Mouse (Mus musculus): ENCODE measurements around the gene M1ap. TPM values are rescaled to one million over a fixed set of nuclear protein-coding genes. Genes with fewer than 3 reads are reported as not detected.

The M1ap gene
- total and polyA plus RNA-seq, 3 experiments, result 6.2 to 6.3 TPM; not detected in 1

- no peak overlapping the region for H3K27ac ChIP-seq (ENCODE audit: control insufficient read depth, low read depth, low read length)
- H3K36me3 ChIP-seq (ENCODE audit: control insufficient read depth in 1 of 2, insufficient read depth in 2 of 2, low read length in 2 of 2), result peaks cover 0 to 32% of the 10 kb centered on the region in 2 experiments; a peak in 2 of 4 replicates
- H3K4me3 ChIP-seq (ENCODE audit: control insufficient read depth in 1 of 2, insufficient read depth in 1 of 2, low read depth in 2 of 2, low read length in 2 of 2), result no peak overlapping the region
- no peaks in the 10 kb centered on the region for H3K79me2 ChIP-seq (ENCODE audit: control insufficient read depth, insufficient read depth, low read length, poor library complexity)
- H3K4me1 ChIP-seq (ENCODE audit: control insufficient read depth in 1 of 2, insufficient read depth in 2 of 2, low read length in 2 of 2), result peaks cover 17 to 27% of the 10 kb centered on the region in 2 experiments
- no peaks in the 10 kb centered on the region for H3K27me3 ChIP-seq (ENCODE audit: control insufficient read depth in 1 of 2, insufficient read depth in 2 of 2, low read length in 2 of 2)
- no peak for DNase-seq (ENCODE audit: low read depth, low spot score)
- H3K9ac ChIP-seq (ENCODE audit: control insufficient read depth, low read depth, low read length, poor library complexity, severe bottlenecking), result no peak overlapping the region
- no peaks in the 10 kb centered on the region for H3K9me3 ChIP-seq (replicated peaks; ENCODE audit: insufficient read depth, low read length)
- no peak for TF ChIP-seq CHD1 (IDR thresholded peaks at IDR 0.05; ENCODE audit: low read depth, low read length)
- TF ChIP-seq BHLHE40 (IDR thresholded peaks at IDR 0.05; ENCODE audit: borderline replicate concordance, low read depth, low read length), result no peak
- peak; percentile 49; the same call in 1 of the 2 replicates for TF ChIP-seq GATA1 (IDR thresholded peaks at IDR 0.05; ENCODE audit: low read depth, low read length)
- no peak for TF ChIP-seq ELF1 (IDR thresholded peaks at IDR 0.05; ENCODE audit: low read depth, low read length)
- no peak for TF ChIP-seq ZC3H11A (IDR thresholded peaks at IDR 0.05; ENCODE audit: low read depth, low read length)
- TF ChIP-seq UBTF (IDR thresholded peaks at IDR 0.05; ENCODE audit: borderline replicate concordance, insufficient read depth, low read depth, low read length), result no peak
- TF ChIP-seq EP300 (IDR thresholded peaks at IDR 0.05; ENCODE audit: low read depth in 1 of 2, low read length in 2 of 2), result peak; percentile 26 to 35; a peak in 1 of 4 replicates
- no peak for TF ChIP-seq TAL1 (IDR thresholded peaks at IDR 0.05; ENCODE audit: low read length)
- no peak for TF ChIP-seq ZMIZ1 (IDR thresholded peaks at IDR 0.05; ENCODE audit: low read depth, low read length)
- 0 out of 2 replicates have a peak, but pooled peaks have one; percentile 37 for TF ChIP-seq SIN3A (IDR thresholded peaks at IDR 0.05; ENCODE audit: low read length)
- no peak for TF ChIP-seq MYB (IDR thresholded peaks at IDR 0.05; ENCODE audit: low read depth, low read length)
- no peak for TF ChIP-seq MAZ (IDR thresholded peaks at IDR 0.05; ENCODE audit: low read depth, low read length)
- no peak for TF ChIP-seq E2F4 (IDR thresholded peaks at IDR 0.05; ENCODE audit: borderline replicate concordance, low read depth, low read length)
- no peak for TF ChIP-seq MYC (IDR thresholded peaks at IDR 0.05; ENCODE audit: low read depth, low read length)
- no peak for TF ChIP-seq ZKSCAN1 (IDR thresholded peaks at IDR 0.05; ENCODE audit: low read depth, low read length)
- TF ChIP-seq POLR2A (IDR thresholded peaks at IDR 0.05; ENCODE audit: control insufficient read depth in 1 of 2, insufficient read depth in 1 of 2, low read depth in 1 of 2, low read length in 2 of 2, poor library complexity in 1 of 2), result no peak
- no peak for TF ChIP-seq CHD2 (IDR thresholded peaks at IDR 0.05; ENCODE audit: low read length)
- TF ChIP-seq POLR2AphosphoS5 (IDR thresholded peaks at IDR 0.05; ENCODE audit: borderline replicate concordance, low read depth, low read length), result no peak
- no peak for TF ChIP-seq HCFC1 (IDR thresholded peaks at IDR 0.05; ENCODE audit: low read depth, low read length)
- TF ChIP-seq NRF1 (IDR thresholded peaks at IDR 0.05; ENCODE audit: insufficient read depth, low read depth, low read length, poor library complexity, severe bottlenecking), result no peak
- TF ChIP-seq USF2 (IDR thresholded peaks at IDR 0.05; ENCODE audit: borderline replicate concordance in 1 of 2, insufficient read depth in 1 of 2, low read depth in 1 of 2, low read length in 2 of 2), result no peak
- TF ChIP-seq POLR2AphosphoS2 (IDR thresholded peaks at IDR 0.05; ENCODE audit: low read length), result no peak
- no peak for TF ChIP-seq SMC3 (IDR thresholded peaks at IDR 0.05; ENCODE audit: low read depth, low read length)
- no peak for TF ChIP-seq MAFK (IDR thresholded peaks at IDR 0.05; ENCODE audit: borderline replicate concordance, low read depth, low read length)
- no peak for TF ChIP-seq TBP (IDR thresholded peaks at IDR 0.05; ENCODE audit: low read depth, low read length)
- TF ChIP-seq CTCF (IDR thresholded peaks at IDR 0.05 in 2 of 3, conservative IDR thresholded peaks at IDR 0.05 in 1 of 3; ENCODE audit: control insufficient read depth in 1 of 3, insufficient read depth in 1 of 3, low read depth in 2 of 3, low read length in 3 of 3, poor library complexity in 1 of 3, severe bottlenecking in 1 of 3), result no peak
- no peak for TF ChIP-seq JUND (IDR thresholded peaks at IDR 0.05; ENCODE audit: low read depth, low read length)
- TF ChIP-seq GABPA (IDR thresholded peaks at IDR 0.05; ENCODE audit: low read depth, low read length), result no peak
- TF ChIP-seq MXI1 (IDR thresholded peaks at IDR 0.05; ENCODE audit: low read depth, low read length), result no peak
- TF ChIP-seq RAD21 (IDR thresholded peaks at IDR 0.05; ENCODE audit: low read depth, low read length), result no peak
- no peak for TF ChIP-seq NELFE (IDR thresholded peaks at IDR 0.05; ENCODE audit: low read depth, low read length)
- no peak for TF ChIP-seq ZNF384 (IDR thresholded peaks at IDR 0.05; ENCODE audit: low read depth, low read length)
- TF ChIP-seq ETS1 (IDR thresholded peaks at IDR 0.05; ENCODE audit: low read depth, low read length), result peak; percentile 47; the same call in 1 of the 2 replicates
- TF ChIP-seq USF1 (IDR thresholded peaks at IDR 0.05; ENCODE audit: low read depth, low read length), result no peak
- no peak for TF ChIP-seq TCF12 (IDR thresholded peaks at IDR 0.05; ENCODE audit: low read depth, low read length)
- no peak for TF ChIP-seq RCOR1 (IDR thresholded peaks at IDR 0.05; ENCODE audit: low read depth, low read length)
- peak; percentile 31; the same call in 1 of the 2 replicates for TF ChIP-seq MAX (IDR thresholded peaks at IDR 0.05; ENCODE audit: low read length)
- TF ChIP-seq KAT2A (conservative IDR thresholded peaks at IDR 0.05; ENCODE audit: low read depth, low read length), result no peak
Observed at GRCm38 (mm10) chr6:83023008-83023407, 76.3 kb downstream of the M1ap start.

Measured in MEL (cell line).